Mouse (Mus musculus) layer of hippocampus, adult 9-11 months (tissue): ENCODE results near the gene Mmel1.

Experiments used
- DNase-seq: peaks from one replicate; pipeline ENCODE4 v3.0.0; 2022

The Mmel1 gene

DNA sequence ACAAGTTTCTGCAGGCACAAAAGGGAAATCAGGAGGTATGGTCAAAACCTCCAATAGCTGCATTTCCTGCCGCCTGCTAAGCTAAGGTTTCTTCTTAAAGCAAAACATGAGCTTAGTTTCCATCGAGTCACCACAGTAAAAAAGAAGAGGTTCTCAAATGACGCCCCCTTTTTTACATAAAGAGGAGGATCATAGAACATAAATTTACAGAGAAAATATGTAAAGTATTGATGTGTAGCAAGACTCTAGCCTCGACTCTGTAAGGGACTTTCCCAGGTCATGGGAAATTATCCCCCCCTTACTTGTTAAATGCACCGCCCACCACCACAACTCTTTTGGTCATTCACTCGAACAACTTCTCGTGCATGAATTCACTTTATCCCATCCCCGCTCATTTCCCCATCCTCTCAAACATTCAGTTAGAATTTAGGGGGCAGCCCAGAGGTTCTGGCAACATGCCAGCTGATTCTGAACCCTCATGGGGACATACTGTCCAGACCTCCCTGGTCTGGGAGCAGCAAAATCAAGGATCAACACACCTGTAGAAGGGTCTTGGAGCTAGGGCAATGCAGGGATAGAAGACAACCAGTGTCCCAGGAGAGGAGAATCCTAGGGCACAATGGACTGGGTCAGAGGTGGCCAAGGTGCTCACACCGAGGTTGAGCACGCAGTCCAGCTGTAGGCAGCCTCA, 73.4 kb downstream of the Mmel1 start:
- no peak for DNase-seq

DNA sequence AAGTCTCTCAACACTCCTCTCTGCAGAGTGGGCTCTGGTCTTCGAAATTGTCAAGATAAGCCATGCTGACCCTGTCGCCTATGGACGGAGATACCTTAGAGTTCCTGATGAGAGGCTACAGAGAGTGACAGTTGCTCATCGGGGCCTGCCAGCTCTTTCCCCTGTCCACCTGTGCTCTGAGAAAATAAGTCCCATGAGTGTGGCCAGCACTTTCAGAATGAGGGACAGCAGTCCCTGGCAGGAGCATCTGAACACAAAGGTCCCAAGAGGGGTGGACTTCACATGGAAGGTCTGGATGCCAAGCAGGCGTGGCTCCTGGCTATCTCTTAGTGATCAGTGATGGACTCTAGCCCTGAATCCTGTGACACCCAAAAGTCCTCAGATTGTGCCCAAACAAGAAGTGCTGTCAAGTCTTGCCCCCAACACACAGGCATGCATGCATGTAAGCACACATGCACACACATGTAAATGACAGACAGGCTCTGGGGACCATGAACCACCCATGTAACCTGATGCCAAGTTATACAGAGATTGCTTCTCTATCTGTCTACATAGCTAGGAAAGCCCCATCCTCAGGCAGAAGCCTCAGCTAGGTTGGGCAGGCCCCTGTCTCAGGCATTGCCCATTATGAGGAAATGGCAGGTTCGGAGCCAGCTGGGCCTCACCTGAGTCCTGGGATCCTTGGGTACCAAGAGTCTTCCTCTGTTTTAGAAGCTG, 74.1 kb downstream of the Mmel1 start:
- DNase-seq: no peak

DNA sequence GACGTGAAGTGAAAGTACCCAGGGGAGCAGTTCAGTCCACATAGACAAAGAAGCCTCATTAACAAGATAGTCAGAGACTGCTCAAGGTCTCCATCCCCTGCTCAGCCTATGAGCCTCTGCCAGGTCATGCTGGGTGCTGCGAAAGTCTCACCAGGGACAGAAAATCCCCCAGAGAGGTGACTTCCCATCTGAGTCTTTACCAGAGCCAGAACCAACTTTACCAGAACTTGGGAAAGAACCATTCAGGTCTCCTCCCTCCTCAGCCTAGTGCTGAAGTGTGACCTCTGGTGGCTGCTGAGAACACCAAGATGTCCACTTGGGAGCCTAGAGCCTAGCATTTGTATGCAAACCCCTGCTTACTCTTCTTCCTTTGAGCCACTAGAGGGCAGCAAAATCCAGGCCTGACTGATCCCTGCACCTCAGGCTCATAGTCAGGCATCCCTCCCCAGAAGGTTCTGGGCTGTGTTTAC, 74.8 kb downstream of the Mmel1 start:
- peak; percentile 84 for DNase-seq
